Mouse (Mus musculus) brain, embryonic 14.5 days (tissue): ENCODE results near the gene Gmnc.

Experiments
- CTCF ChIP-seq: fragments of 200-500 bp; IDR thresholded peaks from 2 replicates; pipeline ENCODE4 v1.5.1; 2012; ENCODE audit warnings: inconsistent platforms, mild to moderate bottlenecking, moderate library complexity, borderline replicate concordance; ENCODE audit not compliant: insufficient read depth, insufficient read length; ENCODE audit errors: extremely low read depth
- POLR2A ChIP-seq: fragments of 200-500 bp; IDR thresholded peaks from 2 replicates; pipeline ENCODE4 v1.6.1; 2012; ENCODE audit warnings: mild to moderate bottlenecking, inconsistent platforms, borderline replicate concordance; ENCODE audit not compliant: poor library complexity, insufficient read depth, insufficient read length, severe bottlenecking; ENCODE audit errors: extremely low read depth

DNA sequence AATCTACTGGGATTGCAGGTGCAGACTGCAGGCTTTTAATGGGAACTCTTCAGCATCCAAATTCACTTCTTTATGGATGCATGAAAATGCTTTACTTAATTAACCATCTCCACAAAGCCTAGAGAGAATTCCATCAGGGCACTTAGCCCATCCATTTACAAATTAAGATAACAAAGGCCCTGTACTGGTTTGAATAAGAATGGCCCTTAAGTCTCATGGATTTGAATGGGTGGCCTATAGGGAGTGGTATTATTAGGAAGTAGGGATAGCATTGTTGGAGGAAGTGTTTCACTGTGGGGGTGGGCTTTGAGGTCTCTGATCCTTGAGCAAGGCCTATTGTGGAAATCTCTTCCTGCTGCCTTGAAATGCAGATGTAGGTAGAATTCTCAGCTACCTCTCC is 29.5 kb downstream of the Gmnc start:
- TF ChIP-seq POLR2A (no peak), CTCF (no peak)
